Mouse (Mus musculus) kidney, postnatal 36 days (tissue): Measurements from ENCODE around the gene Ccdc136.
A peak's percentile ranks its signal among the peaks of the same experiment; 100 is the strongest.

Experiments
- DNase-seq, 2 experiments: peaks; one replicate each; pipeline ENCODE4 v3.0.0; 2021 to 2022; ENCODE audit warnings: mixed read lengths in 2 of 2

Ccdc136 gene

DNA sequence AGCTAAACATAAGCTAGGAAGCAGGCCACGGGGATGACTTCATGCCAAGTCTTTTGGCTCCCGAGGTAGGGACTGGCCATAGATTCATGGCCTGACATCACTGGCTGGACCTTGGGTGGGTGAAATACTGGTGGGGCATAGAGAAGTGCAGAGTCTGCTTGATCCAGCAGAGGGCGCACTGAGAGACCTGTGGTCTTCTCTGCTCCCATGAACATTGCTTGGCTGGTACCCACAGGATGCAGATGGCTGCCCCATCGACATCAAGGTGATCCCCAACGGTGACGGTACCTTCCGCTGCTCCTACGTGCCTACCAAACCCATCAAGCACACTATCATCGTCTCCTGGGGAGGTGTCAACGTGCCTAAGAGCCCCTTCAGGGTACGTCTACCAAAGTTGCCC, 48.7 kb downstream of the Ccdc136 start:
- peak; percentile 27 to 75 for DNase-seq

- no peak for DNase-seq
Measured at GRCm38 (mm10) chr6:29445354-29445753, 49.2 kb downstream of the Ccdc136 start.

- DNase-seq = no peak
Measured at GRCm38 (mm10) chr6:29449858-29450257, 53.7 kb downstream of the Ccdc136 start.

DNA sequence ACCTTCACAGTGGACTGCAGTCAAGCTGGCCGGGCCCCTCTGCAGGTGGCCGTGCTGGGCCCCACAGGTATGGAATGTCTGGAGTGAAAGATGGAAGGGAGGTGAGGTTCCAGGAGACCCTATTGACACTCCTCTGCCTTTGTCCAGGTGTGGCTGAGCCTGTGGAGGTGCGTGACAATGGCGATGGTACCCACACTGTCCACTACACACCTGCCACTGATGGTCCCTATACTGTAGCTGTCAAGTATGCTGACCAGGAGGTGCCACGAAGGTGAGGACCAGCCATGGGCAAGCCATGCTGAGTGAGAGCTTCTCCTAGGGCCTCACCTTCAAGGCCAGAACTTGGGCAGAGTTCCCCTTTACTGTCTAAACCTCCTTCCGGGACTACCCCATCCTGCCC, 54.6 kb downstream of the Ccdc136 start:
- DNase-seq = no peak

GRCm38 (mm10) chr6:29461502-29461901, 65.4 kb downstream of the Ccdc136 start:
- DNase-seq = no peak

- no peak for DNase-seq
Measured at GRCm38 (mm10) chr6:29463388-29463787, 67.3 kb downstream of the Ccdc136 start.

GRCm38 (mm10) chr6:29467583-29468354, 71.7 kb downstream of the Ccdc136 start, which contains the start of gene Atp6v1f:
Gene Atp6v1f (plus strand): TSS chr6:29467718.
- DNase-seq = peak; percentile 95 to 97

DNA sequence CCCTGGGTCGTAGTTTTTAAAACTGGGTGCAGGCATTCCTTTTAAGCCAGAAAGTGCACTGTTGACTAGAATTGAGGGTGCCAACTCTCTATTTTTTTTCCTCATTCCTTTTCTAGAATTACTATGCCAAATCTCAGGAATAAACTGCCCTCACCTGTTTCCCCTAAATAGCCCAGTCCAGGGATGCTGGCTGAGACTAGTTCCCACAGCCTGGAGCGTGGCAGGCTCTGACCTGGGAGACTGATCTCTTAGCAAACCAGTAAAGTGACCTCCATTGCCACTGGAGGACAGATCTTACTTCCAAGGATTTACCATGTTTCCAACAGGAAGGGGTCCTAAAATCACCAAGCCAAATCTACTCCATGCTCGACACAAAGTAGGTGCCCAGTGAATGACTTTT, 72.7 kb downstream of the Ccdc136 start:
- peak; percentile 48 to 53 for DNase-seq

- DNase-seq = no peak
Measured at GRCm38 (mm10) chr6:29471137-29471536, 75.0 kb downstream of the Ccdc136 start, which contains the start of gene Atp6v1fnb. Gene Atp6v1fnb (plus strand): TSS chr6:29471437.

DNA sequence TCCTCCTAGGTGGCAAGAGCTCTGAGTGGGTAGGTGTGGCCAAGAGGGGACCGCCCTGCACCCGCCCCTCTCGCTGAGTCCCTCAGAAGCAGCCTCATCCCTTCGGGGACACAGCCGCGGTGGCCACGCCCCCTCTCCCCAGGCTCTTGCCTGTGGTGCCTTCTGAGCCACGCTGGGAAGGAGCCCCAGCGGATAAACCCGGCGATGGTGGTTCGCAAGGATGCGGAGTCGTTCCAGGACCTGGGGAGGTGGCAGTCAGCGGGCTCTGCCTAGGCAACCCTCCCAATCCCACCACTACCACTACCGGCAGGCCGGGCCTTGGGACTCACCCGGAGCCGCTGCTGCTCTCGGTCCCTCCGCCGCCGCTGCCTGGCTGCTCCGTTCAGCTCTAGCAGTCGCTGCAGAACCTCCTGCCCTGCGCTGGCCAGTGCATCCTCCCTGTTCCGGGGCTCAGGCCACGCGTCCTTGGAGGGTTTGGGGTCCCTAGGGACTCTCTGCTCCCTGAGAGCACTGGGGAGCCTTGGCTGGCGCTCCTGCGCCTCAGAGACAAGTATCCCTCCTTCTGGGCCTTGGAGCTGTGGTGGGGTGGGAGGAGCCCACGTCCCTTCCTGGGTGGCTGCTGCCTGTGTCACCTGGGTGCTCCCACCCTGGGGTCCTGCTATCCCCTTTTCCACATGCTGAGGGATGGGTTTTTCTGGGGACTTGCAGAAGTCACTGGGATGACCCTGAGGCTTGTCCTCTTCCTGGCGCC, 78.0 kb downstream of the Ccdc136 start:
- DNase-seq = peak; percentile 94 to 95

DNA sequence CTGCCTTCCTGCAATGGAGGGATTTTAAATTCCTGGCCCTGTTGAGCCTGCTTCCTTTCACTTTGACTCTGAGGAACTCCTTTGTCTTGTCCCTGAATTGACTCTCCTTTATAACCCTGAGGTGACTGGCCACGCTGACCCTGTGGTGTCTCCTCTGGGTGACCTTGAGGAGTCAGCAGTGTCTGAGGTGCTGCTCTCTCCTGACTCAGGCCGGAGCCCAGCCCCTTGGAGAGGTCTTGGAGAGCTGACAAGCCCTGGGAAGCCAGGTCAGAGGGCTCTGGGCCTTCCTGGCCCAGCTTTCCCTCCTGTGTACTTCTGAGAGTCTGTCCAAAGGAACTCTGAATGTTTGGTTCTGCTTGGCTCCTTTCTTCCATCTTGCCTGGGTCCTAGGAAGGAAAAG, 78.6 kb downstream of the Ccdc136 start:
- DNase-seq = peak; percentile 71 to 77
